Mouse (Mus musculus) heart, adult 2 months (tissue): ENCODE data around the gene Adgb.

ENCODE experiments used
- CTCF ChIP-seq: fragments of 200-600 bp; IDR thresholded peaks from 2 replicates; pipeline ENCODE4 v1.8.1; 2022; ENCODE audit warnings: antibody characterized with exemption, mild to moderate bottlenecking, moderate library complexity
- POLR2A ChIP-seq: fragments of 200-500 bp; IDR thresholded peaks from 2 replicates; pipeline ENCODE4 v1.6.1; 2011; ENCODE audit warnings: mild to moderate bottlenecking, low read depth, low read length, control low read depth; ENCODE audit not compliant: insufficient read depth

DNA sequence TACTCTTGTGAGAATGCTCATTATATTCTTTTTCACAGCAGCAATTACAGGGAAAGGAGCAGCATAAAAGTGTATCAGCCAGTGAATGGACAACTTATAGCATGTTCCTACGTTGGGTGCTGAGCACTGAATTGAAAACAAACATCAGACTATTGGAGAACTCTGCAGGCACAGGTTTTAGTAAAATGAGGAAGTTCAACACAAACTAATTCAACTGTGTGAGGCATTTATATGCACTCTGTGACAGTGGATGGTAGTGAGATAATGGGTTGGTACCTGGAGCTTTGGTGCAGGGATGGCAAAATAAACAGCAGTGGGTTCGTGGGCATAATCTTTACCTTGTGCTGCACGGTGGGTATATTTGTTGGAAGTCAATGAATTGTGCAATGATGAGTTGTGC lies 121.6 kb downstream of the Adgb start:
- TF ChIP-seq POLR2A (no peak), CTCF (no peak)
